Mouse (Mus musculus): ENCODE data around the gene Fan1.

DNA sequence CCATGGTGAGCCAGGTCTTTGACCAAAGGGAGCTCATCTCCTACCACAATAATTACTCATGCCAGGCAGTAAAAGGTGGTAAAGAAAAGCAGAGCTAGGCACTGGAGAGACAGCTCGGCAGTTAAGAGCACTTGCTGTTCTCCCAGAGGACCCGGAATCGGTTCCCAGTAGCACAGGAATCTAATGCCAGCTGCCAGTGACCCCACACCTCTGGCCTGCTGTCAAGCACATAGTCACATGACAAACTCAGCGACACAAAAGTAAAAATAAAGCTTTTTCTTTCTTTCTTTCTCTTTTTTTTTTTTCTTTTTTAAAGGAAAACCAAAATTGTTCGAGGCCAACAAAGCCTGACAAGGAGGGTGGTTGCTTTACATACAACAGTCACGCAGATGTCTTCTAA, 4.1 kb downstream of the Fan1 start:
- TF ChIP-seq EP300 (IDR thresholded peaks at IDR 0.05; ENCODE audit: low read depth) (no peak), CTCF (IDR thresholded peaks at IDR 0.05; ENCODE audit: low read depth) (no peak)
